Mouse (Mus musculus) megakaryocyte-erythroid progenitor cell, adult 5-6 weeks (primary cell): ENCODE data around the gene Kirrel2. TPM values are rescaled to one million over a fixed set of nuclear protein-coding genes. Genes with fewer than 3 reads are reported as not detected.

ENCODE experiments used
- ATAC-seq: replicated peaks from 2 replicates; pipeline ENCODE4 v1.8.0; 2016; ENCODE audit warnings: mild to moderate bottlenecking, inconsistent platforms; ENCODE audit not compliant: severe bottlenecking, poor library complexity, low FRiP score, low TSS enrichment
- total RNA-seq, 2 experiments: library from RNA; stranded (forward) in 1 of 2; stranded (reverse) in 1 of 2; fragments of 200-1000, 215-1000 nt in 1 of 2; fragments of >200 nt in 1 of 2; fragmentation: Nextera tagmentation in 1 of 2; gene quantifications; 2 replicates each; pipeline ENCODE4 v1.2.3; 2014 to 2017

Gene Kirrel2
- total RNA-seq, 2 experiments from 2014 or later, result not detected

DNA sequence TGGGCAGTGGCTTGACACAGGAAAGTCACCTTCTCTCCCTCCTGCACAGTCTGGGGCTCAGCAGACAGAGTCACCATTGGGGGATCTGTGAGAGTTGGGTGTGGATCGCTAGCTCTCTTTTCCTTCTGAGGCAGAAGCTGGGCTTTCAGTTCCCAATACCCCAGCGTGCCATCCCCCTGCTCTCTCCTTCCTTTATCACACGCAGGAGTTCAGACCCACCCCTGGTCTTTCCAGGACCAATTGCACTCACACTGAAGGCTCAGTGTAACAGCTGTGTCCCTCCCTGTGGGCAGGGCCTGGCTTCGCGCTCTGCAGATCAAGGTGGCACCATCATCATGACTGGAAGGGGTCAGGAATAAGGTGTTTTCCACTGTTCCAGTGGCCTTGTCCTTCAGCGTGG, 3.2 kb downstream of the Kirrel2 start:
- 0 out of 2 replicates have a peak, but pooled peaks have one; percentile 34 for ATAC-seq

DNA sequence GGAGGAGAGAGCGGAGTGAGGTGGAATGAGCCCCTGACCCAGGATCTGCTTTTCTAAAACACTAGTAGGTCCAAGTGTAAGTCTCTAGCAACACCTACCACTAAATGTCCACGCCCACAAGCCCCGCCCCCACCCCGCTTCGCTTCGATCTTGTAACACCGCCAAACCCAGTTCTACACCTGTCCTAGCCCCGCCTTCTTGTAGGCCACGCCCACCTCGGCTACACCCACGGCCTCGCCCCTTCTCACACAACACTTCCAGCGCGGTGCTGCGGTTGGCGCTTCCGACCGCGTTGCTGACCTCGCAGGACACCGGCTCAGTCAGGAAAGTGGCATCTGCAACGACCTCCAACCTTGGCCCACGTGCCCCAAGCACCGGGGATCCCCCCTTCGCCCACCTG, 3.7 kb downstream of the Kirrel2 start:
- ATAC-seq, result peak; percentile 50

DNA sequence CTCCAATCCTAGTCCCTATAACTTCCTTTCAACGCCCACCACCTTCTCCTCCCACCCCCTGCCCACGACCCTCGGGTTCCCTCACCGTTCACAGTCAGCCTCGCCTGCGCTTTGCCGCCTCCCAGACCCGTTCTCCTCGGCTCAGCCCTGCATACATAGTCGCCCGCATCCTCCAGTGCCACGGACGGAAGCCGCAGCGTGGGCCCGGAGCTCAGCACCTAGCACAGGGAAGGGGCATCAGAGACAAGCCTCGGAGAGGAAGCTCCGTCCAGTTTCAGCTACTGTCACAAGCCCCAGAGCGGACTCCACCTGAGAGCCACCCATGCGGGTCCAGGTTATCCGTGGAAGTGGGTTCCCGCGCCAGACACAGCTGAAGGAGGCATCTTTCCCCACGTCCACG, 4.2 kb downstream of the Kirrel2 start:
- no peak for ATAC-seq

DNA sequence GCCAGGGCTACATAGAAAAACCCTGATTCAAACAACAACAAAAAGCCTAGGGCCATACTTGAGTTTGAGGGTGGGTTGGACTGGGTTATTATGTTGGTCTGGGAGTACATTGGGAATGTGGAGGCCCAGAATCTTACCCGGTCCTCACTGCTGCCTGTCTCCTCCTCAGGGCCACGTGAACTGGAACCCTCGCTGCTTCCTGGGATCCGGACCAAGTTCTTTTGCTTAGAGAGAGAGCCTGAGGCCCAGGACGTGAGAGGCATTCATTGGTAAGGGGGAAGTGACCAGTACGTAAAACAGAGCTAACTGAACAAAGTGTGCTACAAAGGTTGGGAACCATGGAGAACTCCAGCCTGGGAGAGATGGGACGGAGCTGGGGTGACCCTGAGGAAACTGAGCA, 7.2 kb downstream of the Kirrel2 start:
- no peak for ATAC-seq

DNA sequence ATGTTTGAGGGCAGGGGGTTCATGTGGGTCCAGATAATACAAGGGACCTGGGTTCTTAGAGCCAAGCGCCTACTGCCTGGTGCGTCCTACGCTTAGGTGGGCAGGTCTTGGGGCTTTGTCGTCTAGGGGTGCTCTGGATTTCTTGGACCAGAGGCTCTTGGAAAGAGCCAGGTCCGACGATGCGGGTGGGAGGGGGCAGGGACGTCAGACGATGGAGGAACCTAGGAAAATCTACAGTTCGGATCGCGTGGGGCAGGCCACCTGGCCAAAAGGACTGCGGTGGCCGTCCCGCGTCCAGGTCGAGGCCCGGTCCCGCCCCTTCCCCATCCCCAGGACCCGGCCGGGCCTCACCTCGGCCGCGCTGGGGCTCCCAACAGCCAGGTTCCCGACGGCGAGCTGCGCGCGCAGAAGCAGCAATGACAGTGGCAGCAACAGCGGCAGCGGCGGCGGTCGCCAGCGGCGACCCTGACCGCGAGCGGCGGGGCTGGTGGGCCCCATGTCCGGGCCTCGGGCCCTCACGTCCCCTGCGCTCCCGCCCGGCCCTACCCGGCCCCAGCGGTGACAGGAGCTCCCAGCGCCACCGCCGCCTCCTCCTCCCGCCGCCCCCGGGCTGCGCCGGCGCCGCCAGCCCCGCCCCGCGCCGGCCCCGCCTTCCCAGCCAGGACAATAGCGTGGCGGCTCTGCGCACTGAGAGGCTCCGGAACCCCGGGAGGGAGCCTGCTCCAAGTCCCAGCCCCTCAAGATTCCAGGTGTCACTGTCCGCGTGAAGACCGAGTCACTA, 12.3 kb downstream of the Kirrel2 start, which contains the start of gene Aplp1:
TSS of gene Aplp1 (minus strand) at position 565 of the 781 bp plus-strand sequence.
- ATAC-seq, result peak; percentile 39

DNA sequence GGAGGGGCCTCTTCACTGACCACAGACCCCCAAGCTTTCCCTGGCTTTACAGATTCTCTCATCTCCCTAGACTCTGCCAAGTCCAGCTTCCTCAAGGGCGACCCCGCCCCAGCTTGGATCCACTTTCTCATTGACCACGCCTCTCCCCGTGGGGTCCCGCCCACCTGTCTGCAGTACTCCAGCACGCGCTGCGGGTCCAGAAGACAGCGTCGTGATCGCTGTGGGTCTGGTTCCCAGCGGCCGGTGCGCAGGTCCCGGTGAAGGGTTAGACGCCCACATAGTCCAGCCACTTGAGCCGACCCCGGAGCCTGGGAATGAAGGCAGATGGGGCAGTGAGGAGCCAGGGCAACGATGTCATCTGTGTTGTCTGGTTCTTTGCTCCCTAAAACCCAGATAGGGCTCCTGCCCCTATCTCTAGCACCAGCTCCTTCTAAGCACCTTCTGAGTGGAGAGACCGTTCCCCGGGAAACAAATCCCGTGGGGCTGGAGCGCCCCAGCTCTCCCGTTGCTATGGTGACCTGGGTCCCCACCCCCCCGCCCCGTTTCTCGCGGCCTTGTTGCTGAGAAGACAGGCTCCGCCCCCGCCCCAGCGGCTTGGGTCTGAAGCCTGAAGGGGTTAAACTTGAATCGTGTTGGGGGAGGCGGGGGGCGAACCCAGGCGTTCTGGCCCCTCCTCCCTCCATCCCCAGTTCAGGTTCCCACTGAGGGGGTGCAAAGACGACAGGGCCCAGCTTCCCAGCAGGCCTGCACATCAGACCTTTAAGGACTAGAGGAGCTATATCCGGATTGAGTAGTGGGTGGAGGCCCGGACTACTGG, 13.1 kb downstream of the Kirrel2 start:
- ATAC-seq, result no peak

DNA sequence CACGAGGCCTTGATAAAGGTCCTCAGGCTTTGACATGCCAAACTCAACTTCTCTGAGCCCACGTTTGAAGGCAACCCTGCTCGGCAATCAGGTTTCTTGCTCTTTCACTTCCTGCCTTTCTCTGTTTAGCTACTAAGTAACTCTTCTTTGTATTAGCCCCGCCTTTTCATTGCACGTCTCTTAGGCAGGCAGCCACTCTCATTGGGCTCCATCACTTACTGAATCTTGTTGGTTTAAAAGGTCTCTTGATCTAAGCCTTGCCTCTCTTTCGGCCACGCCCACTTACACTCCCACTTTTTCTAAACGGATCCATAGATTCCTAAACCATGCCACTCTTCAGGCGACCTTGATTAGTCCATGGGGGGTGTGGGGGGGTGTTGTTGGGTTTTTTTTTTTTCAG, 13.8 kb downstream of the Kirrel2 start:
- ATAC-seq, result no peak

DNA sequence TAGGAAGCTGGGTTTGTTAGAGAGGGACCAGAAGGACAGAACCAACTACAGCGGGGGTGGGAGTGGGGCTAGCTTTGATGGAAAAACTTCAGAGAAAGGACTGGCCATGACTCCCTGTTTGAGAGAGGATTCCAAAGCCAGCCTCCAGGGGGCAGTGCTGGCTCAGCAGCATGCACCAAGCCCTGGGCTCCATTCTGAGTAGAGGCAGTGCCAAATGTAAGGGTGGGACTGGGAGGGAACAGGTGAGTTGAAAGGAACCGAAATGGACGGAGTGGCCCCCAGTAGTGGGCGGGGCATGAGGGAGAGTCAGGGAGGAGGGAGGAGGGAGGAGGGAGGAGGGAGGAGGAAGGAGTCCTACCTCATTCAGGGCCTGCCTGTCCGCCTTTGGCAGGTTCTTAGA, 16.8 kb downstream of the Kirrel2 start:
- peak; percentile 62 for ATAC-seq

DNA sequence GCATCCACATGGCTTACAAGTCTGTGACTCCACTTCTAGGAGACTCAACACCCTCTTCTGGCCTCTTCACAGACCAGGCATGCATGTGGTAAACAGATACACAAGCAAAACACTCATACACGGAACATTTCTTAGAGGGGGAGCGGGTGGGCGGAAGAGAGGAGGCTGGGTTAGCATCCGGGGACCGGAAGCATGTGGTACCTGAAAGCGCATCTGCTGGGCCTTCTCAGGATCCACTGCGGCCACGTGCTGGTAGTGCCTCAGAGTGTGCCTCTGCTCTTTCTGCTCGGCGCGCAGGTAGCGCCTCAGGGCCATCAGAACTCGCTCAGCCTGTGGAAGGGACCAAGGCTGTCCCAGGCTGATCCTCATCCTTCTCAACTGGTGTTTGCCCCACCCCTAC, 17.8 kb downstream of the Kirrel2 start:
- no peak for ATAC-seq

DNA sequence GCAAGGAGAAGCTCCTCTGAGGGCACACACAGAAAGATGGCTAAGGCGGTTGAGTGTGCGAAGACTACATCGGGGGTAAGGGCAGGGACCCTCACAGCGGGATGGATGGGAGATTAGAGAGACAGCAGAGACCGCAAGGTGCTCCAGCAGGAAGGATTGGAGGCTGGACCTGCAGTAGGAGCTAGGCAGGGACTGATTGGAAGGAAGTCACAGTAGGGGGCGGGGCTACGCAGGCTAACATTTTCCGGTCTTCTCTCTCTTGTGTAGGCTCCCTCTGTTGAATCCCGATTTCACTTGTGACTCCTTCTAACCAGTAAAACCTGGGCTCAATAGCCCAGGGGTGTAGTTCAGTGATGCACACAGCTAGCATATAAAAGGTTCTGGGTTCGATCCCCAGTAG, 20.6 kb downstream of the Kirrel2 start:
- no peak; the same call in 1 of the 2 replicates for ATAC-seq

DNA sequence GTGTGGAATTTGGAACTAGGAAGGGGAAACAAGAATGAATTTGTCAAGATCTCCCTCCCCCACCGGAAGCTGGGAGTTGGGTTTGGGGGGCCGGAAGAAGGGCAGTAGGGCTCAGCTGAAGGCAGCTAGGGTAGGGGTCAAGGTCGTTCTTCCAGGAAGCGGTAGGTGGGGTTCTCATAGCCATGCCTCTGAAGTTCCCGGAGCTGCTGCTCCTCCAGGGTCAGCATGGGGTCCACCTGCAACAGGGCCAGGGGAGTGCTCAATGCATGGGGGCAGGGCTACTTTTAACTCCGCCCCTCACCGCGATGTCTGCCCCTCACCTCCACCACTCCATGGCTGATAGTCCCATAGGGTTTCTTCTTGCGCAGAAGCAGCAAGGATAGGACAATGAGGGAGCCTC, 22.3 kb downstream of the Kirrel2 start:
- ATAC-seq, result no peak

DNA sequence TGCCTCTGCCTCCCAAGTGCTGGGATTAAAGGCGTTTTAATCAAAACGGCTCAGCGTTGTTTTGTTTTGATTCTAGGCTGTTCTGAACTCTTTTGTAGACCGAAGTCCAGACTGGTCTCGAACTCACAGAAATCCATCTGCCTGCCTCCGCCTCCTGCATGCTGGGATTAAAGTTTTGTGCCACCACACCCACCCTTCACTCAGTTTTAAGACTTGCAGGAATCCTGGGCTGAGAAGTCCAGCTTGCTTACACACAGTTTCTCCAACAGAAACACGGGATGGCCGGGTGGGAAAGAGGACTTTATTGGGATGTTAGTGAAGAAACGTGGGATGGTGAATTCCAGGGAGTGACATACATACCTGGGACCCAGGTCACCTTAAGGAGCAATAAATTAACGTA, 22.8 kb downstream of the Kirrel2 start:
- no peak for ATAC-seq

DNA sequence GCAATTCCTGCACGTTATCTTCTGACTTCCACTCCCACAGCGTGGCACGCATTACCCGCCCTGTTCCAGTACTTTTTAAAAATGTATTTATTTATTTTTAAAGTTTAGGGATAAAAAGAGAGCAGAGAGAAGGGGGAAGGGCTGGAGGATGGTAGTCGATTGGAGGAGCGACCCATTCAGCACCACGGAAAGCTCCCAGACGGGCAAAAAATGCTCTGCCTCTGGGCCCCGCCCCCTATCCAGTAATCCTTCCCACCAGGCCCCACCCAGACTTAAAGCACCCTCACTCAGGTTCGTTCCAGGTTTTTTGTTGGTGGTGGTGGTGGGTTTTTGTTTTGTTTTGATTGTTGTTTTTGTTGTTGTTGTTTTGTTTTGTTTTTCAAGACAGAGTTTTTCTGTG, 23.3 kb downstream of the Kirrel2 start:
- ATAC-seq, result peak; percentile 68; the same call in 1 of the 2 replicates

DNA sequence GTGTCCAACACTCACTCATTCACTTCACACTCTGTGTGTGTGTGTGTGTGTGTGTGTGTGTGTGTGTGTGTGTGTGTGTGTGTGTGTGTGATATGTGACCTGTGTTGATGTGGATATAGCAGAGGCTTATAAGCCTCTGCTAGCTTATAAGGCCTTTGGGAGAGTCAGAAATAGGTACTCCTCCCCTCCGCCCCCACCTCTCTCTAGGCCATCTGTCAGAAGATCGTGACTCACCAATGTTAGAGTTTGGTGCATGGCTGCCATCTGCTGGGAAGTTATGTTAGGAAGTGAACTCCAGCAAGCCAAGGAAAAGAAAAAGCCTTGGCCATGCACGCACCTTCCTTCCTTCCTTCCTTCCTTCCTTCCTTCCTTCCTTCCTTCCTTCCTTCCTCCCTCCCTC, 25.7 kb downstream of the Kirrel2 start:
- ATAC-seq, result no peak

DNA sequence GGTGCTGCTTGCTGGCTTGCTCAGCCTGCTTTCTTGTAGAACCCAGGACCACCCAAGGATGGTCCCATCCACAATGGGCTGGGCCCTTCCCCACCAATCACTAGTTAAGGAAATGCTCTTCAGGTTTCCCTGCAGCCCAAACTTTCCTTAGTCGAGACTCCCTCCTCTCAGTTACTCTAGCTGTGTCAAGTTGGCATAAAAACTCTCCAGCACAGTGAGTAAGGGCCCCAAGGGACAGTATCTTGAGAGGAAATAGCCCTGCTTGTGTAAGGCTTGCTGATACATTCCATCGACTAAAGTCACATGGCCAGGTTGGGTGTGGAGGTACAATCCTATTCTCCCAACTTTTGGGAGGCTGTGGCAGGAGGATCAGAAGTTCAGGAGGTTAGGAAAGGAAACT, 27.3 kb downstream of the Kirrel2 start:
- no peak for ATAC-seq

DNA sequence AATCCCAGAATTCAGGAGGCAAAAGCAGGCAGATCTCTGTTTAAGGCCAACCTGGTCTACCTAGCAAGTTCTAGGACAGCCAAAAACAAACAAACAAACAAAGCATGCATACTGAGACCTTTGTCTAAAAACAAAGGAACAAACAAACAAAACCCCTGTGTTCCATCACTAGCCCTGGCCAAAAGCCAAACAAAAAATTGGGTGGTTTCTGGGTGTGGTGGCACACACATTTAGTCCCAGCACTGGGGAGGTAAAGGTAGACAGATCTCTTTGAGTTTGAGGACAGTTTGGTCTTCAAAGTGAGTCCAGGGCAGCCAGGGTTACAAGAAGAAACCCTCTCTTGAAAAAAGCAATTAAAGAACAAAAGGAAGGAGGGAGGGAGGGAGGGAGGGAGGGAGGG, 28.2 kb downstream of the Kirrel2 start:
- no peak for ATAC-seq

DNA sequence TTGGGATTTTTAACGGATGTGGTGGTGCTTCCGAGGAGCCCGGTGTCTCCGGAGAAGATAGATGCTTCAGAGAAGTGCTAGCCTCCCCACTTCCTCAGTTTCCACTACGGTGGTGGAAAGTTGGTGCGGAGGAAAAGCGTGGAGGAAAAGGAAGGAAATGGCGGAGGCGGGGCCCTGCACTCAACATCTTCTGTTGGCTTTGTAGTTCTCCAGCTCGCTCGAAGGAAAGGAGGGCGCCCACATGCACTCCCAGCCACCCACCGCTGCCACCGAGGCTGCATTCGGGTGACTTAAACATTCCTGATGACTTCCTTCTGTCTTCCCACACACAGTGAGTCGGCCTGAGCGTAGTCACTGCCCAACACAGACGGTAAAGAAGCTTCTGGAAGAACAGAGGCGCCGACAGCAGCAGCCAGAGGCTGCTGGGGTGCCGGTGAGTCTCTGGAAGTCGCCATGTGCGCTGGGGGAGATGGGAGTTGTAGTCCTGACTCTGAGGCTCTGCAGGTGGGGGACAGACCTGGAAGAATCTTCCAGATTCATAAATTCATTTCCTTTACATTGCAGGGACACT, 34.3 kb downstream of the Kirrel2 start:
- ATAC-seq, result no peak

DNA sequence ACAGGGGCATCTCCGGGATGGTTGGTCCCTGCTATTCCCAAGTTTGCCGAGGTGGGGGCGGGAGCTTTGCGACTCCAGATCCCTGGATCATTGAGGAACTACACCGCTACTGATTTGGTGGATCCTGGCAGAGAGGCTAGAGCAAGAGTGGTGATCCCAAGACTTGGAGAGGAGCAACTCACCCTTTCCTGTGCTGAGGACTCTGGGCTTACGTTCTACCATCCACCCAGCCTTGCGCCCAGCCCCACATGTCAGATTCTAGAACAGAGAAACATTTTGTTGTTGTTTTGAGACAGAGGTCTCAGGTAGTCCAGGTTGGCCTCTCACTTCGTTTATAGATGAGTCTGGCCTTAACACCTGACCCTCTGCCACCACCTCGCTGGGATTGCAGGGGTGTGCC, 34.9 kb downstream of the Kirrel2 start:
- no peak for ATAC-seq

DNA sequence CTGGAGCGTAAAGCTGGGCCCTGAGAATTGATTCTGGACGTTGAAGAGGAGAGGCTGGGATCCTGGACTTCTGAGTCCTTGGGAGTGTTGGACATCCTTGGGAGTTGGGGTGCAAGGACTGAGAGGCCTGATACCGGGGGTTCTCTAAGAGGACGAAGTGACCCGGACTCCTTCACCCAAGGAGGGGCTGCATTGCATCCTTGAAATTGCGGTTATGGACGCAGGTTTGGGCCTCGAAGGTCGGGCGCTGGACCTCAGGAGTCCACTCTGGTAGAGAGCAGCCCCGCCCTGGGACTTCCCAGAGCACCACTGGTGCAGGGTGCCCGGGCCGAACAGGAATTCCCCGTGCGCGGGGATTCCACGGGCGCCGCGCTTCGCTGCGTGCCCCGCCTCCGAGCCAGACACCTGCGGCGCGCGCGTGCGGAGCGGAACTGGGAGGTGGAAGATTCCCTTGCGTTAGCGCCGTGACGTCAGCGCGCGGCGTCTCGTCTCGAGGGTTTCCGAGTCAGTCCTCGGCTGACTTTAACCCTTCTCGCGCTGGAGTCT, 35.5 kb downstream of the Kirrel2 start:
- peak; percentile 66 for ATAC-seq
